Mouse (Mus musculus): ENCODE measurements around the gene Il17rd. TPM values are rescaled to one million over a fixed set of nuclear protein-coding genes. Genes with fewer than 3 reads are reported as not detected.

Il17rd gene
- polyA plus RNA-seq, 1 experiment from 2014 or later = 3.9 TPM

GRCm38 (mm10) chr14:27058535-27059223 is 19.9 kb downstream of the Il17rd start:
- Histone ChIP-seq H3K36me3 (ENCODE audit: insufficient read depth) (no peaks in the 10 kb centered on the region), H3K4me1 (ENCODE audit: insufficient read depth) (peaks cover 9% of the 10 kb centered on the region), H3K27ac (ENCODE audit: low read depth) (peak overlapping the region; percentile 56; the same call in 1 of the 2 replicates), H3K9ac (peak overlapping the region; percentile 6; the same call in 1 of the 2 replicates), H3K4me3 (ENCODE audit: low read depth, low read length) (no peak overlapping the region), H3K9me3 (ENCODE audit: low read depth, low read length) (no peaks in the 10 kb centered on the region), H3K4me2 (peak overlapping the region; percentile 39), H3K27me3 (ENCODE audit: insufficient read depth, low read length) (no peaks in the 10 kb centered on the region)
- WGBS = 6% methylated on average over 13 of the region's 13 CpGs
- DNase-seq (peak; percentile 70), ATAC-seq (ENCODE audit: insufficient read depth) (peak; percentile 64)
- TF ChIP-seq CTCF (IDR thresholded peaks at IDR 0.05; ENCODE audit: low read depth) = peak; percentile 43

- H3K36me3 ChIP-seq (ENCODE audit: insufficient read depth) = no peaks in the 10 kb centered on the region
- 5% methylated on average over 8 of the region's 8 CpGs for whole genome bisulfite sequencing
- TF ChIP-seq CTCF (IDR thresholded peaks at IDR 0.05; ENCODE audit: low read depth) = no peak
- H3K27ac ChIP-seq (ENCODE audit: low read depth) = peak overlapping the region; percentile 56; the same call in 1 of the 2 replicates
- peak overlapping the region; percentile 39 for H3K4me2 ChIP-seq
- ATAC-seq (ENCODE audit: insufficient read depth) = 0 out of 2 replicates have a peak, but pooled peaks have one; percentile 29
- no peak for DNase-seq
- H3K9ac ChIP-seq = no peak overlapping the region
- no peak overlapping the region for H3K4me3 ChIP-seq (ENCODE audit: low read depth, low read length)
- H3K27me3 ChIP-seq (ENCODE audit: insufficient read depth, low read length) = no peaks in the 10 kb centered on the region
- H3K4me1 ChIP-seq (ENCODE audit: insufficient read depth) = peaks cover 9% of the 10 kb centered on the region
- no peaks in the 10 kb centered on the region for H3K9me3 ChIP-seq (ENCODE audit: low read depth, low read length)
These were observed 20.4 kb downstream of the Il17rd start for GRCm38 (mm10) chr14:27059224-27059558.

DNA sequence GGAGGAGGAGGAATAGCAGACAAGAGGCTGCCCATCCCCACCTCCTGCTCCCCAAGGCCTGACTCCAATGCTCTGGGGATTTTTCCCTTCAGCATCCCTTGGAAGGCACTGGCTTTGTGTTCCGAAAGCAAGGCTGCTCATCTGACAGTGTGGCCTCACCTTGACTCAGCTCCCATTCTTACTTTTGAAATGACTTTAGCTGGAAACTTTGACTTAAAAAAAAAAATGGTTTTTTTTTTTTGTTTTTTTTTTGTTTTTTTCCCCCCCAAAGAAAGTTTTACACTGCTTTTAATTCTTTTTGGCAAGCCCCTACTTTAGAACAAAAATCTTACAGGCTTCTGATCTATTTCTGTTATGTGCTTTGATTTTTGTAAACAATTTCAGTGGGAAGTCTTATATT is 24.6 kb downstream of the Il17rd start:
- no peak overlapping the region for H3K4me2 ChIP-seq
- no peaks in the 10 kb centered on the region for H3K36me3 ChIP-seq (ENCODE audit: insufficient read depth)
- peak; percentile 8 for DNase-seq
- no peak for ATAC-seq (ENCODE audit: insufficient read depth)
- no peak overlapping the region for H3K4me3 ChIP-seq (ENCODE audit: low read depth, low read length)
- no peak for TF ChIP-seq CTCF (IDR thresholded peaks at IDR 0.05; ENCODE audit: low read depth)
- H3K9me3 ChIP-seq (ENCODE audit: low read depth, low read length) = no peaks in the 10 kb centered on the region
- H3K9ac ChIP-seq = no peak overlapping the region
- 71% methylated on average over 1 of the region's 1 CpGs for WGBS
- H3K27me3 ChIP-seq (ENCODE audit: insufficient read depth, low read length) = no peaks in the 10 kb centered on the region
- no peak overlapping the region for H3K27ac ChIP-seq (ENCODE audit: low read depth)
- H3K4me1 ChIP-seq (ENCODE audit: insufficient read depth) = peaks cover 25% of the 10 kb centered on the region

DNA sequence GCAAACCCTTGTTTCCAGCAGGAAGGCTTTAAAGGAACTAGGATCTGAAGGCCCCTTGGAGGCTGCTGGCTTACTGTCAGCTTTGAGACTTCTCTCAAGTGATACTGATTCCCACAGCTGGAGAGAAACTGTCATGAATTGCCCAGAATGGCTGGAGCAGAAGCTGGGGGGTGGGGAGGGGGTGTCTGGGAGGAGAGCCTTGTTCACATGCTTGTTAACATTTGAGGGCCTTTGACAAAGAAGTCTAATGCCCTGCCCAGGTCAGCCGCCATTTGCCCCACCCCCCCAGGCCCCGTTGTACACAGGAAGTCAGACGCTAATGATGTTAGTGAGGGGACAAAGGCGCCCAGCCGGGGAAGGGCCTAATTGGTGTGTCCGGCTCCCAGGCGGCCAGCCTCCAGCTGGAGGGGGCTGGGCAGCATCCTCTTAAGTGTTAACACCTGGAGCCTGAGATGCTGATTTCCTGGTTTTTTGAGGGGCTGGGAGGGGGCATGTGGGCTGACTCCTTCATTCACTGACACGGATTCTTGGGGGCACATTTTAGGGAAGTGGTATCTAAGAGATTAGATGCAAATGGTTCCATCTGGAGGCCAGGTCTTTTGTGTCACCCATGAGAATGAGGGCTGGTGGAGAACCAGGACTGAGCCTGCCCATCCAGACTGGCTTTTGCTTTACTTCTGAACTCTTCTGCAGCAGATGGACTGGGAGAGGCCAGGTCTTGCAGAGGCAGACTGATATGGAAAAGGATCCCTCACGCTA is 27.6 kb downstream of the Il17rd start:
- Histone ChIP-seq H3K27ac (ENCODE audit: low read depth) (peak overlapping the region; percentile 69), H3K27me3 (ENCODE audit: insufficient read depth, low read length) (no peaks in the 10 kb centered on the region), H3K9me3 (ENCODE audit: low read depth, low read length) (no peaks in the 10 kb centered on the region), H3K4me1 (ENCODE audit: insufficient read depth) (peaks cover 24% of the 10 kb centered on the region), H3K4me3 (ENCODE audit: low read depth, low read length) (no peak overlapping the region), H3K36me3 (ENCODE audit: insufficient read depth) (no peaks in the 10 kb centered on the region), H3K9ac (peak overlapping the region; percentile 17; the same call in 1 of the 2 replicates), H3K4me2 (no peak overlapping the region)
- no peak for TF ChIP-seq CTCF (IDR thresholded peaks at IDR 0.05; ENCODE audit: low read depth)
- peak; percentile 77 for DNase-seq
- ATAC-seq (ENCODE audit: insufficient read depth) = peak; percentile 70
- 16% methylated on average over 9 of the region's 9 CpGs for WGBS

DNA sequence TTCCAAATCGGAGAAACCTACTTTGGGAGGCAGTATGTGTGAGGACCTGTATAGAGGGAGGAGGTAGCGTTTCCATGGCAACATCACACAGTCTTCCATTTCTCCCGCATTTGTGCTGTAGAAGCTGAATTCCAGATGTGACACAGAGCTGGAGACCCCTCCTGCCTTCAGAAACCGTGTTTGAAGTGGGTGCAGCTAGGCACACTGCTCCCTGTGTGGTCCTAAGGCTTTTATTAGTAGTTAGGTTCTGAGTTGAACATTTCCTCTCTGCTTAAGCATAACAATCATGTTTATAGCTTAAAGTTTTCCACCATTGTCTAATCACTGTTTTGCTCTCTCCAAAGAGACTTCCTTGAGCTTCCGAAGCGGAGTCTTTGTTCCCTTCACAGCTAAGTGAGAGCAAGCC is 29.1 kb downstream of the Il17rd start:
- Histone ChIP-seq H3K27me3 (ENCODE audit: insufficient read depth, low read length) (no peaks in the 10 kb centered on the region), H3K9ac (no peak overlapping the region), H3K4me3 (ENCODE audit: low read depth, low read length) (no peak overlapping the region), H3K4me2 (peak overlapping the region; percentile 29; the same call in 1 of the 2 replicates), H3K9me3 (ENCODE audit: low read depth, low read length) (no peaks in the 10 kb centered on the region), H3K36me3 (ENCODE audit: insufficient read depth) (no peaks in the 10 kb centered on the region), H3K27ac (ENCODE audit: low read depth) (peak overlapping the region; percentile 70; the same call in 1 of the 2 replicates), H3K4me1 (ENCODE audit: insufficient read depth) (peaks cover 38% of the 10 kb centered on the region)
- no peak for TF ChIP-seq CTCF (IDR thresholded peaks at IDR 0.05; ENCODE audit: low read depth)
- WGBS = 23% methylated on average over 6 of the region's 6 CpGs
- ATAC-seq (ENCODE audit: insufficient read depth) (peak; percentile 33; the same call in 1 of the 2 replicates), DNase-seq (peak; percentile 65)

DNA sequence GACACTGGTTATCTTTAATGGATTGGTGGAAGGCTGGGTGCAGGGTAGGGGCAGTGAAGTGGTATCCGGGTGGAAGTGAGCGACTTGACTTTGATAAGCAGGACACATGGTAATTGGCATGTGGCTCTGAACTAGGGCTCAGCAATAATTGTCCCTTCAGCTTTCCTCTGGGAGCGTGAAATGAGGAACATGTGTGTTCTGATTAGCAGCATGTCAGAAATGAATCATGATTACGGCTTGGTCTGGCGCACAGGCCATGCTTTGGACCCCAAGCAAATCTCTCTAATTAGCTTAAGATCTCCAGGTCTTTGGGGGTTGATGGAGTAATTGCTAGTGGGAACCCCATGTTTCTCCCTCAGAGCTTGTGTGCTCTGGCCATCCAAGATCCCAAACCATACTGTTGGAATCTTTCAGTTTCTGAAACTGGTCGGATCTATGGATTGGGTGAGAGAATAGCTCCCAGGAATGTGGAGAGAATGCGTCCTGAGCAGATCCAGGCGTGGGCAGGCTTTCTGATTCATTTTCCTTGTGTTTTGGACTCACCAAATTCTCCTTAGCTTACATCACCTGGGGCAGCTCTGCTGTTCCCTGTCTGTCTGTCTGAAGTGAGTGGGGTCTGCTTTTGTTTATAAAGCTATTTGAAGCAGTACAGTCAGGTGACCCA is 30.8 kb downstream of the Il17rd start:
- DNase-seq (no peak), ATAC-seq (ENCODE audit: insufficient read depth) (no peak)
- H3K4me1 ChIP-seq (ENCODE audit: insufficient read depth) = peaks cover 47% of the 10 kb centered on the region
- H3K36me3 ChIP-seq (ENCODE audit: insufficient read depth) = no peaks in the 10 kb centered on the region
- no peak overlapping the region for H3K9ac ChIP-seq
- WGBS = 38% methylated on average over 8 of the region's 8 CpGs
- H3K27me3 ChIP-seq (ENCODE audit: insufficient read depth, low read length) = no peaks in the 10 kb centered on the region
- H3K9me3 ChIP-seq (ENCODE audit: low read depth, low read length) = no peaks in the 10 kb centered on the region
- no peak overlapping the region for H3K27ac ChIP-seq (ENCODE audit: low read depth)
- no peak overlapping the region for H3K4me3 ChIP-seq (ENCODE audit: low read depth, low read length)
- no peak overlapping the region for H3K4me2 ChIP-seq
- TF ChIP-seq CTCF (IDR thresholded peaks at IDR 0.05; ENCODE audit: low read depth) = no peak

DNA sequence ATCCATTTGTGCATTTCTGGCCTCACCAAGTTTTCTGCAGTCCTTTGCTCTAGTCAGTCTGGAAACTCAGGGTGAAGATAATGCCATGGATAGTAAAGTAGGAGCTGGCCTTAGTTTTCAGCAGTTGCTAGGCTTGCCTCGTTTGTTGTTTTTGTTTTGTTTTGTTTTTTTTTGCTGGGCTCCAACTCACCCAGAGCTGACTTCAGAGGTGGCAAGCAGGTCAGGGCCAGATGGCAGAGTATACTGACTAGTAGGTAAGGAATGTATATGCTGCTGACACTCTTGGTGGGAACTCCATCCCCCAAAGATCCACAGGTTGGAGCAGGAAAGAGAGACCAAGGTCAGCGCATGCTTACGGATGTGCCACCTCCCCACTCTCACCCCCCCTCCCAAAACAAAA is 31.4 kb downstream of the Il17rd start:
- H3K27me3 ChIP-seq (ENCODE audit: insufficient read depth, low read length) = no peaks in the 10 kb centered on the region
- no peak overlapping the region for H3K27ac ChIP-seq (ENCODE audit: low read depth)
- H3K4me1 ChIP-seq (ENCODE audit: insufficient read depth) = peaks cover 47% of the 10 kb centered on the region
- ATAC-seq (ENCODE audit: insufficient read depth) (no peak), DNase-seq (no peak)
- no peaks in the 10 kb centered on the region for H3K36me3 ChIP-seq (ENCODE audit: insufficient read depth)
- no peak overlapping the region for H3K4me2 ChIP-seq
- no peak overlapping the region for H3K4me3 ChIP-seq (ENCODE audit: low read depth, low read length)
- H3K9me3 ChIP-seq (ENCODE audit: low read depth, low read length) = no peaks in the 10 kb centered on the region
- TF ChIP-seq CTCF (IDR thresholded peaks at IDR 0.05; ENCODE audit: low read depth) = no peak
- H3K9ac ChIP-seq = no peak overlapping the region
- WGBS = 31% methylated on average over 3 of the region's 3 CpGs
